Mouse (Mus musculus): ENCODE results near the gene 1500011B03Rik. TPM values are rescaled to one million over a fixed set of nuclear protein-coding genes. Genes with fewer than 3 reads are reported as not detected.

Gene 1500011B03Rik
- polyA plus RNA-seq, 1 experiment from 2014 or later, result 70.3 TPM

DNA sequence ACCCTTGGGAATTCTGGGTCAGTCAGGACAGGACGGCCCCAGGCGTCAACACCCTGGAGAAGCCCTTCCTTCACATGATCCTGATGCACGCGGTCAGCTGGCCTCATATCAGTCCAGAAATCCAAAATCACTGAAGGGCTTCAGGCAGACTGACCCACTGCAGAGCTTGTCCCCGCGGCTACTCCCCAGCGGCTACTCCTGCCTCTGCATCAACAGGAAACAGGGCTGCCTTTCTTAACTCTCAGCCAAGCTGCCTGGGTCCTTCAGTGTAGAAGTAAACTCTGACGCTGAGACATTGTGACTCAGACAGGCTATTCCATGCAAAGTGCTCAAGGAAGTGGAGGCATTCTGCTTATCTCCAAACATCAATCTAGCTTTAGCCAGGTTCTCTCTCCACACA is 61.3 kb downstream of the 1500011B03Rik start:
- no peak overlapping the region for H3K4me3 ChIP-seq (ENCODE audit: low read depth, low read length)
- H3K9me3 ChIP-seq (ENCODE audit: control insufficient read depth, low read length), result no peaks in the 10 kb centered on the region
- no peak for DNase-seq (ENCODE audit: low spot score)
- 82% methylated on average over 8 of the region's 8 CpGs for WGBS
- no peak overlapping the region for H3K4me2 ChIP-seq
- H3K9ac ChIP-seq (ENCODE audit: low read depth, low read length), result no peak overlapping the region
- no peak overlapping the region for H3K27ac ChIP-seq (ENCODE audit: low read depth, low read length)
- no peaks in the 10 kb centered on the region for H3K4me1 ChIP-seq (replicated peaks; ENCODE audit: control insufficient read depth, insufficient read depth, low read length)
- no peak for ATAC-seq (replicated peaks; ENCODE audit: low FRiP score)
- no peaks in the 10 kb centered on the region for H3K27me3 ChIP-seq (replicated peaks; ENCODE audit: control insufficient read depth, insufficient read depth, low read length)
- peaks cover 32% of the 10 kb centered on the region for H3K36me3 ChIP-seq (ENCODE audit: control insufficient read depth, insufficient read depth, low read length)

DNA sequence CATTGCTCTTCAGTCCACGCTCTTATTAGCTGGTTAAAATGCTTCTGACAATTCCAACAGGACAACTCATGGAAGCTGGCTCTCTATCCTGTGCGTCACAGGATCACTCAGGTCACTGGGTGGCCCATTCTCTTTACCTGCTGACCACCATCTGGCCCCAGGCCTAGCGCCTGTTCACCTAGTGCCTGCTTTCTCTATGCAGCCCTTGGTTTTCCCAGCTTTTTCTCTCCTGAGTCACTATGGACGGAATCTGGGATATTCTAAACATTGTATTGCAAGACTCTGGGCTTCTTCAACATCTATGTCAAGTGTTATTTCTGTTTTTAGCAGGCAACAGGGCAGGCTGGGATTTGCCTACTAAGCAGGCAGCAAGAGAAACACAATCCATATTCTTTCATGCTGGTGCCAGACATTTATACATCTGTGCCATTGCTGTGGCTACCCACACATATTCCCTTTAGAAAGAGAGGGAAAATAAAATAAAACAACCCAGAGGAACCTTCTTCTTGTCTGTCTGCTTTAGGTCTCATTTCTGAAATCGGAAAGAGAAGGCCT is 63.7 kb downstream of the 1500011B03Rik start:
- no peak overlapping the region for H3K9ac ChIP-seq (ENCODE audit: low read depth, low read length)
- no peak overlapping the region for H3K4me2 ChIP-seq
- no peak for DNase-seq (ENCODE audit: low spot score)
- no peaks in the 10 kb centered on the region for H3K9me3 ChIP-seq (ENCODE audit: control insufficient read depth, low read length)
- no peak overlapping the region for H3K4me3 ChIP-seq (ENCODE audit: low read depth, low read length)
- H3K27ac ChIP-seq (ENCODE audit: low read depth, low read length), result no peak overlapping the region
- H3K27me3 ChIP-seq (replicated peaks; ENCODE audit: control insufficient read depth, insufficient read depth, low read length), result no peaks in the 10 kb centered on the region
- WGBS, result 93% methylated on average over 5 of the region's 5 CpGs
- H3K36me3 ChIP-seq (ENCODE audit: control insufficient read depth, insufficient read depth, low read length), result peaks cover 32% of the 10 kb centered on the region
- no peaks in the 10 kb centered on the region for H3K4me1 ChIP-seq (replicated peaks; ENCODE audit: control insufficient read depth, insufficient read depth, low read length)
- ATAC-seq (replicated peaks; ENCODE audit: low FRiP score), result no peak

Small RNA genes within 50 kb of the gene (microRNA-seq; reads per million reads assigned to microRNA genes)
- 56.0 reads per million, percentile 43 among the genes with 10 or more reads in this experiment for gene Mir6240 (ENCODE audit: borderline number of aligned reads)

Other genes with a start within 250 kb of the 1500011B03Rik start
- 0.56 and 0.78 TPM in 2 replicates for gene Trpv4, start 165.0 kb downstream of the 1500011B03Rik start, polyA plus RNA-seq (2014; fragmentation: Nextera tagmentation; extraction: Ambion mirVana)
- 51.3 and 53.4 TPM in 2 replicates for gene Gltp, start 132.5 kb downstream of the 1500011B03Rik start, polyA plus RNA-seq (2014; fragmentation: Nextera tagmentation; extraction: Ambion mirVana)
- 7.9 and 11.4 TPM in 2 replicates for gene Tchp, start 115.7 kb downstream of the 1500011B03Rik start, polyA plus RNA-seq (2014; fragmentation: Nextera tagmentation; extraction: Ambion mirVana)
- gene Ankrd13a, start 48.8 kb downstream of the 1500011B03Rik start, polyA plus RNA-seq (2014; fragmentation: Nextera tagmentation; extraction: Ambion mirVana), result 81.2 and 96.5 TPM in 2 replicates
- gene Git2, start 48.0 kb downstream of the 1500011B03Rik start, polyA plus RNA-seq (2014; fragmentation: Nextera tagmentation; extraction: Ambion mirVana), result 37.5 and 46.1 TPM in 2 replicates
- gene 4930519G04Rik, start 30.2 kb upstream of the 1500011B03Rik start, polyA plus RNA-seq (2014; fragmentation: Nextera tagmentation; extraction: Ambion mirVana), result not detected in 2 replicates
- 0.12 TPM in 1 of 2 replicates, not detected in the other for gene Gm9936, start 35.2 kb upstream of the 1500011B03Rik start, polyA plus RNA-seq (2014; fragmentation: Nextera tagmentation; extraction: Ambion mirVana)
- 4.1 and 4.4 TPM in 2 replicates for gene Oasl2, start 73.5 kb upstream of the 1500011B03Rik start, polyA plus RNA-seq (2014; fragmentation: Nextera tagmentation; extraction: Ambion mirVana)
- 0.36 and 0.55 TPM in 2 replicates for gene Oasl1, start 99.8 kb upstream of the 1500011B03Rik start, polyA plus RNA-seq (2014; fragmentation: Nextera tagmentation; extraction: Ambion mirVana)
- 37.1 and 40.3 TPM in 2 replicates for gene 2210016L21Rik, start 118.7 kb upstream of the 1500011B03Rik start, polyA plus RNA-seq (2014; fragmentation: Nextera tagmentation; extraction: Ambion mirVana)
- gene Hnf1a, start 147.6 kb upstream of the 1500011B03Rik start, polyA plus RNA-seq (2014; fragmentation: Nextera tagmentation; extraction: Ambion mirVana), result 2.7 and 4.1 TPM in 2 replicates
- gene Sppl3, start 187.7 kb upstream of the 1500011B03Rik start, polyA plus RNA-seq (2014; fragmentation: Nextera tagmentation; extraction: Ambion mirVana), result 14.8 and 17.6 TPM in 2 replicates

Data from liver, embryonic 11.5 days (tissue).